In genomic region chr14:54863501-54864312, GRCm38 (mm10) we compare ENCODE assay signal across 8 mouse cellular contexts. TPM values are rescaled to one million over a fixed set of nuclear protein-coding genes. Genes with fewer than 3 reads are reported as not detected.
DNase-seq lines count a peak whose midpoint lies in the region; ATAC-seq and TF ChIP-seq lines count a peak whose summit lies in the region.

No protein-coding gene starts in this region.

- DNase-seq in NIH3T3 (ENCODE audit: low read depth): peak; percentile 92
- DNase-seq in cerebellum, postnatal 14 days: peak; percentile 95 to 96
- DNase-seq in frontal cortex, postnatal 10 days (ENCODE audit: low spot score in 2 of 2): peak; percentile 87 to 89
- peak; percentile 88 to 93 for DNase-seq in layer of hippocampus, postnatal 10 days (ENCODE audit: low spot score in 2 of 2)
- peak; percentile 97 for DNase-seq in lung, postnatal 0 days (ENCODE audit: low spot score)
- DNase-seq in ovary, postnatal 10 days (ENCODE audit: low spot score): peak; percentile 84
- peak; percentile 82 for DNase-seq in thymus, postnatal 0 days (ENCODE audit: low spot score)

- WGBS in hindbrain, embryonic 12.5 days: under 1% methylated on average over 55 of the region's 56 CpGs
- WGBS in lung, postnatal 0 days: under 1% methylated on average over 33 of the region's 56 CpGs

- peaks cover 4% of the 10 kb centered on the region for H3K4me1 ChIP-seq in hindbrain, embryonic 12.5 days
- peaks cover 3% of the 10 kb centered on the region; the same call in 1 of the 2 replicates for H3K4me1 ChIP-seq in lung, postnatal 0 days (ENCODE audit: insufficient read depth, low read depth, low read length)

- H3K9me3 ChIP-seq in hindbrain, embryonic 12.5 days (replicated peaks): no peaks in the 10 kb centered on the region
- H3K9me3 ChIP-seq in lung, postnatal 0 days (ENCODE audit: low read length): no peaks in the 10 kb centered on the region

- H3K27ac ChIP-seq in hindbrain, embryonic 12.5 days: peak overlapping the region; percentile 75
- H3K27ac ChIP-seq in lung, postnatal 0 days (ENCODE audit: low read length): peak overlapping the region; percentile 82

- no peak for TF ChIP-seq EP300 in lung, postnatal 0 days (IDR thresholded peaks at IDR 0.05)

- H3K27me3 ChIP-seq in hindbrain, embryonic 12.5 days: no peaks in the 10 kb centered on the region
- H3K27me3 ChIP-seq in lung, postnatal 0 days (replicated peaks; ENCODE audit: insufficient read depth, low read length): no peaks in the 10 kb centered on the region

- H3K4me2 ChIP-seq in hindbrain, embryonic 12.5 days (replicated peaks): peak overlapping the region; percentile 70
- H3K4me2 ChIP-seq in lung, postnatal 0 days (replicated peaks; ENCODE audit: low read depth, low read length): peak overlapping the region; percentile 88

- ATAC-seq in hindbrain, embryonic 12.5 days (ENCODE audit: low FRiP score): peak; percentile 100
- peak; percentile 100 for ATAC-seq in lung, postnatal 0 days

- no peaks in the 10 kb centered on the region for H3K36me3 ChIP-seq in hindbrain, embryonic 12.5 days
- no peaks in the 10 kb centered on the region for H3K36me3 ChIP-seq in lung, postnatal 0 days (ENCODE audit: insufficient read depth, low read length)

- peak overlapping the region; percentile 94 for H3K4me3 ChIP-seq in hindbrain, embryonic 12.5 days
- peak overlapping the region; percentile 76 for H3K4me3 ChIP-seq in lung, postnatal 0 days (ENCODE audit: low read depth, low read length)

- H3K9ac ChIP-seq in hindbrain, embryonic 12.5 days: peak overlapping the region; percentile 94
- H3K9ac ChIP-seq in lung, postnatal 0 days (replicated peaks; ENCODE audit: low read depth): peak overlapping the region; percentile 66

- peak; percentile 39 for TF ChIP-seq CTCF in lung, postnatal 0 days (IDR thresholded peaks at IDR 0.05)

RNA-seq across cellular contexts. Expression of gene Homez, which starts 7.1 kb away (rescaled TPM):
- 11.0 and 14.0 TPM in 2 replicates for polyA plus RNA-seq in hindbrain, embryonic 12.5 days (2016; fragmentation: Nextera tagmentation; extraction: Ambion mirVana)
- 10 to 100 TPM; 16.6 to 16.8 TPM for total RNA-seq in layer of hippocampus, postnatal 10 days (2021)
- 6.2 and 7.5 TPM in 2 replicates for polyA plus RNA-seq in lung, postnatal 0 days (2015; fragmentation: Nextera tagmentation; extraction: Ambion mirVana)
- 7.2 and 8.8 TPM in 2 replicates for polyA plus RNA-seq in thymus, postnatal 0 days (2015; fragmentation: Nextera tagmentation; extraction: Ambion mirVana)

RNA-seq across cellular contexts. Expression of gene Ppp1r3e, which starts 13.6 kb away (rescaled TPM):
- polyA plus RNA-seq in hindbrain, embryonic 12.5 days (2016; fragmentation: Nextera tagmentation; extraction: Ambion mirVana): 0.48 and 1.5 TPM in 2 replicates
- 10 to 100 TPM; 36.7 to 40.0 TPM for total RNA-seq in layer of hippocampus, postnatal 10 days (2021)
- 2.5 and 2.7 TPM in 2 replicates for polyA plus RNA-seq in lung, postnatal 0 days (2015; fragmentation: Nextera tagmentation; extraction: Ambion mirVana)
- polyA plus RNA-seq in thymus, postnatal 0 days (2015; fragmentation: Nextera tagmentation; extraction: Ambion mirVana): 1.8 and 2.2 TPM in 2 replicates

RNA-seq across cellular contexts. Expression of gene Bcl2l2, which starts 19.5 kb away (rescaled TPM):
- polyA plus RNA-seq in hindbrain, embryonic 12.5 days (2016; fragmentation: Nextera tagmentation; extraction: Ambion mirVana): 3.6 and 3.7 TPM in 2 replicates
- total RNA-seq in layer of hippocampus, postnatal 10 days (2021): 10 to 100 TPM; 68.8 to 72.1 TPM
- polyA plus RNA-seq in lung, postnatal 0 days (2015; fragmentation: Nextera tagmentation; extraction: Ambion mirVana): 5.4 and 6.1 TPM in 2 replicates
- polyA plus RNA-seq in thymus, postnatal 0 days (2015; fragmentation: Nextera tagmentation; extraction: Ambion mirVana): 1.5 and 1.7 TPM in 2 replicates

RNA-seq across cellular contexts. Expression of gene Gm20521, which starts 19.5 kb away (rescaled TPM):
- polyA plus RNA-seq in hindbrain, embryonic 12.5 days (2016; fragmentation: Nextera tagmentation; extraction: Ambion mirVana): 0.32 TPM in 1 of 2 replicates, not detected in the other
- total RNA-seq in layer of hippocampus, postnatal 10 days (2021): 1 to 10 TPM in 1 of 2 experiments, not detected in 1; 9.9 TPM
- 0.31 and 0.98 TPM in 2 replicates for polyA plus RNA-seq in lung, postnatal 0 days (2015; fragmentation: Nextera tagmentation; extraction: Ambion mirVana)
- 1.2 TPM in 1 of 2 replicates, not detected in the other for polyA plus RNA-seq in thymus, postnatal 0 days (2015; fragmentation: Nextera tagmentation; extraction: Ambion mirVana)

RNA-seq across cellular contexts. Expression of gene Pabpn1, which starts 28.6 kb away (rescaled TPM):
- polyA plus RNA-seq in hindbrain, embryonic 12.5 days (2016; fragmentation: Nextera tagmentation; extraction: Ambion mirVana): 200 and 201 TPM in 2 replicates
- total RNA-seq in layer of hippocampus, postnatal 10 days (2021): 100 to 1,000 TPM; 266 to 288 TPM
- polyA plus RNA-seq in lung, postnatal 0 days (2015; fragmentation: Nextera tagmentation; extraction: Ambion mirVana): 64.4 and 66.1 TPM in 2 replicates
- polyA plus RNA-seq in thymus, postnatal 0 days (2015; fragmentation: Nextera tagmentation; extraction: Ambion mirVana): 91.7 and 109 TPM in 2 replicates

Comparison
In these comparisons a context has a peak if more than half of its experiments do, and no peak if none do; other contexts are left out.
1. Peak in every context shown above with its lines: DNase-seq, ATAC-seq, H3K4me3 ChIP-seq and H3K27ac ChIP-seq.